Mouse (Mus musculus) lung, embryonic 14.5 days (tissue): ENCODE measurements around the gene Ubash3a. TPM values are rescaled to one million over a fixed set of nuclear protein-coding genes. Genes with fewer than 3 reads are reported as not detected.

Experiments used
- ATAC-seq: fragments of 200-750 bp; cut with Nextera tagmentation; 2 replicates; pipeline ENCODE4 v1.8.0; 2017; ENCODE audit warnings: mild to moderate bottlenecking, moderate TSS enrichment, moderate library complexity; ENCODE audit not compliant: insufficient read depth
- DNase-seq: peaks from one replicate; pipeline ENCODE4 v3.0.0-alpha.2; 2015
- H3K27ac ChIP-seq: fragments of 300-500 bp; sonication (generic); 2 replicates; pipeline ENCODE4 v1.5.1; 2014; ENCODE audit warnings: low read depth, mild to moderate bottlenecking, moderate library complexity
- H3K27me3 ChIP-seq: fragments of 300-500 bp; sonication (generic); 2 replicates; pipeline ENCODE4 v1.6.1; 2014; ENCODE audit warnings: low read length, control low read depth; ENCODE audit not compliant: insufficient read depth
- H3K36me3 ChIP-seq: fragments of 300-500 bp; sonication (generic); 2 replicates; pipeline ENCODE4 v1.6.1; 2014; ENCODE audit warnings: control low read depth; ENCODE audit not compliant: insufficient read depth
- H3K4me1 ChIP-seq: fragments of 300-500 bp; sonication (generic); 2 replicates; pipeline ENCODE4 v1.6.1; 2014; ENCODE audit warnings: antibody characterized with exemption, control low read depth; ENCODE audit not compliant: insufficient read depth
- H3K4me2 ChIP-seq: fragments of 300-500 bp; sonication (generic); 2 replicates; pipeline ENCODE4 v1.6.1; 2014; ENCODE audit warnings: mild to moderate bottlenecking
- H3K4me3 ChIP-seq: fragments of 300-500 bp; sonication (generic); 2 replicates; pipeline ENCODE4 v1.5.1; 2014; ENCODE audit warnings: low read depth, low read length
- H3K9ac ChIP-seq: fragments of 300-500 bp; sonication (generic); 2 replicates; pipeline ENCODE4 v1.6.1; 2014
- H3K9me3 ChIP-seq: fragments of 300-500 bp; sonication (generic); 2 replicates; pipeline ENCODE4 v1.6.1; 2016; ENCODE audit warnings: low read depth, low read length, control low read depth
- CTCF ChIP-seq: IDR thresholded peaks from 2 replicates; pipeline ENCODE4 v1.5.1; 2016; ENCODE audit warnings: antibody characterized with exemption, low read depth
- WGBS: fragments of 180-500 bp; shearing (Covaris S2); extraction: QIAGEN DNeasy Blood & Tissue Kit; methylation state at CpG from one replicate; pipeline ENCODE4 v1.1.7; 2014; 5-methylcytosine and 5-hydroxymethylcytosine counted together
- polyA plus RNA-seq: library from polyadenylated mRNA; unstranded; fragments of >200 nt; fragmentation: Nextera tagmentation; extraction: Ambion mirVana; gene quantifications from 2 replicates; pipeline ENCODE4 v1.2.1, GENCODE M21; 2014

The Ubash3a gene
- polyA plus RNA-seq, 1 experiment from 2014 or later = 0.26 TPM

GRCm38 (mm10) chr17:31259825-31260224 is 52.2 kb downstream of the Ubash3a start:
- no peak overlapping the region for H3K4me3 ChIP-seq
- no peaks in the 10 kb centered on the region for H3K36me3 ChIP-seq
- no peak overlapping the region for H3K4me2 ChIP-seq
- no peak overlapping the region for H3K27ac ChIP-seq
- H3K27me3 ChIP-seq = no peaks in the 10 kb centered on the region
- ATAC-seq = no peak
- H3K9ac ChIP-seq = no peak overlapping the region
- no peak for DNase-seq
- peak; percentile 27; the same call in 1 of the 2 replicates for TF ChIP-seq CTCF
- H3K9me3 ChIP-seq = no peaks in the 10 kb centered on the region
- 68% methylated on average over 4 of the region's 4 CpGs for WGBS
- no peaks in the 10 kb centered on the region for H3K4me1 ChIP-seq

GRCm38 (mm10) chr17:31260430-31260829 is 52.8 kb downstream of the Ubash3a start:
- Histone ChIP-seq H3K27me3 (no peaks in the 10 kb centered on the region), H3K27ac (no peak overlapping the region), H3K4me1 (no peaks in the 10 kb centered on the region), H3K36me3 (no peaks in the 10 kb centered on the region), H3K4me3 (no peak overlapping the region), H3K9ac (no peak overlapping the region), H3K4me2 (no peak overlapping the region), H3K9me3 (no peaks in the 10 kb centered on the region)
- DNase-seq (no peak), ATAC-seq (no peak)
- TF ChIP-seq CTCF = no peak
- WGBS = 73% methylated on average over 7 of the region's 7 CpGs

GRCm38 (mm10) chr17:31261352-31261751 is 53.7 kb downstream of the Ubash3a start:
- no peak for DNase-seq
- Histone ChIP-seq H3K4me1 (no peaks in the 10 kb centered on the region), H3K9ac (no peak overlapping the region), H3K36me3 (no peaks in the 10 kb centered on the region), H3K27me3 (no peaks in the 10 kb centered on the region), H3K4me3 (no peak overlapping the region), H3K9me3 (no peaks in the 10 kb centered on the region), H3K4me2 (no peak overlapping the region), H3K27ac (no peak overlapping the region)
- TF ChIP-seq CTCF = no peak
- no peak for ATAC-seq
- 84% methylated on average over 6 of the region's 6 CpGs for WGBS

- Histone ChIP-seq H3K4me3 (no peak overlapping the region), H3K27me3 (no peaks in the 10 kb centered on the region), H3K9ac (no peak overlapping the region), H3K4me2 (no peak overlapping the region), H3K4me1 (no peaks in the 10 kb centered on the region), H3K36me3 (no peaks in the 10 kb centered on the region), H3K9me3 (no peaks in the 10 kb centered on the region), H3K27ac (no peak overlapping the region)
- TF ChIP-seq CTCF = no peak
- ATAC-seq = no peak
- 56% methylated on average over 5 of the region's 5 CpGs for WGBS
- DNase-seq = peak; percentile 19
These were observed 55.0 kb downstream of the Ubash3a start for GRCm38 (mm10) chr17:31262715-31263114.

GRCm38 (mm10) chr17:31263770-31264169 is 56.1 kb downstream of the Ubash3a start:
- no peak for ATAC-seq
- H3K27ac ChIP-seq = no peak overlapping the region
- 94% methylated on average over 5 of the region's 5 CpGs for WGBS
- no peaks in the 10 kb centered on the region for H3K36me3 ChIP-seq
- H3K4me1 ChIP-seq = no peaks in the 10 kb centered on the region
- H3K4me2 ChIP-seq = no peak overlapping the region
- DNase-seq = no peak
- H3K27me3 ChIP-seq = no peaks in the 10 kb centered on the region
- no peak for TF ChIP-seq CTCF
- H3K4me3 ChIP-seq = no peak overlapping the region
- H3K9ac ChIP-seq = no peak overlapping the region
- H3K9me3 ChIP-seq = no peaks in the 10 kb centered on the region

GRCm38 (mm10) chr17:31264372-31264771 is 56.7 kb downstream of the Ubash3a start:
- ATAC-seq (no peak), DNase-seq (no peak)
- 51% methylated on average over 6 of the region's 6 CpGs for WGBS
- H3K27ac ChIP-seq = no peak overlapping the region
- TF ChIP-seq CTCF = no peak
- H3K27me3 ChIP-seq = no peaks in the 10 kb centered on the region
- H3K36me3 ChIP-seq = no peaks in the 10 kb centered on the region
- no peak overlapping the region for H3K9ac ChIP-seq
- H3K4me2 ChIP-seq = no peak overlapping the region
- H3K4me1 ChIP-seq = no peaks in the 10 kb centered on the region
- H3K9me3 ChIP-seq = no peaks in the 10 kb centered on the region
- no peak overlapping the region for H3K4me3 ChIP-seq

GRCm38 (mm10) chr17:31265171-31265572 is 57.5 kb downstream of the Ubash3a start:
- Histone ChIP-seq H3K27me3 (no peaks in the 10 kb centered on the region), H3K9ac (no peak overlapping the region), H3K4me1 (no peaks in the 10 kb centered on the region), H3K36me3 (no peaks in the 10 kb centered on the region), H3K4me3 (no peak overlapping the region), H3K9me3 (no peaks in the 10 kb centered on the region), H3K4me2 (no peak overlapping the region), H3K27ac (no peak overlapping the region)
- ATAC-seq = no peak
- TF ChIP-seq CTCF = no peak
- 18% methylated on average over 3 of the region's 3 CpGs for WGBS
- peak; percentile 30 for DNase-seq

GRCm38 (mm10) chr17:31265831-31266230 is 58.2 kb downstream of the Ubash3a start:
- H3K27ac ChIP-seq = no peak overlapping the region
- H3K4me3 ChIP-seq = no peak overlapping the region
- ATAC-seq (no peak), DNase-seq (no peak)
- no peak overlapping the region for H3K4me2 ChIP-seq
- 85% methylated on average over 9 of the region's 9 CpGs for WGBS
- no peaks in the 10 kb centered on the region for H3K27me3 ChIP-seq
- H3K9ac ChIP-seq = no peak overlapping the region
- no peak for TF ChIP-seq CTCF
- H3K9me3 ChIP-seq = no peaks in the 10 kb centered on the region
- H3K36me3 ChIP-seq = no peaks in the 10 kb centered on the region
- no peaks in the 10 kb centered on the region for H3K4me1 ChIP-seq
